Mouse (Mus musculus) heart, adult 2 months (tissue): ENCODE results near the gene Ceacam9.

Experiments
- CTCF ChIP-seq: fragments of 200-600 bp; IDR thresholded peaks from 2 replicates; pipeline ENCODE4 v1.8.1; 2022; ENCODE audit warnings: antibody characterized with exemption, mild to moderate bottlenecking, moderate library complexity
- POLR2A ChIP-seq: fragments of 200-500 bp; IDR thresholded peaks from 2 replicates; pipeline ENCODE4 v1.6.1; 2011; ENCODE audit warnings: mild to moderate bottlenecking, low read depth, low read length, control low read depth; ENCODE audit not compliant: insufficient read depth

DNA sequence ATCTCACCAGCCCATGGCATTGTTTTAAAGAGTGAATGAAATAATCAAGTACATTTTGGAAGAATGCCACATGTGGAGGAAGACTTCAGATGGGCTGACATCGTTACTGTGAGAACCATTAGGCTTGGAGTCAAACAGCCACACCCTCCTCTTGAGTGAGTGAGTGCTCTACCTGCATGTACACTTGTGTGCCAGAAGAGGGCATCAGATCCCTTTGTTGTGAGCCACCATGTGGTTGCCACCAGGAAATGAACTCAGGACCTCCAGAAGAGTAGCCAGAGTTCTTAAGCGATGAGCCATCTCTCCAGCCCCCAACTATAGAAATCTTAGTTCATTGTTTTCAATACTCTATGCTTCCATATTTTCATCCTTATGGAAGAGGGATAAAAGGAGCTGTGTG lies 22.7 kb upstream of the Ceacam9 start:
- TF ChIP-seq POLR2A = no peak
- peak; percentile 61 for TF ChIP-seq CTCF
